Mouse (Mus musculus) fibroblast of lung, adult 2 months (primary cell): ENCODE measurements at regions not wholly inside any gene's neighbourhood (a gene's known extent, or its start where the extent isn't known, plus 50 kb on each side); places are given as distances from the start of the nearest gene placed in this dataset.
"Not testable (repeated sequence)": the region's sequence is repeated elsewhere in the genome, so short reads cannot be mapped to it uniquely, and the experiment has no call there.

Experiments
- DNase-seq: peaks from one replicate; pipeline ENCODE4 v3.0.0-alpha.2; 2011; ENCODE audit warnings: low read depth

GRCm38 (mm10) chr16:76519911-76520642 is 146.4 kb upstream of the Nrip1 start:
- DNase-seq: no peak

- peak; percentile 72 for DNase-seq
Measured at GRCm38 (mm10) chr16:76510861-76511260, 137.2 kb upstream of the Nrip1 start.

GRCm38 (mm10) chr16:76509109-76509650 is 135.6 kb upstream of the Nrip1 start:
- no peak for DNase-seq

- DNase-seq: peak; percentile 27
Measured at GRCm38 (mm10) chr16:76507191-76507746, 133.6 kb upstream of the Nrip1 start.

GRCm38 (mm10) chr16:76506240-76506639 is 132.6 kb upstream of the Nrip1 start:
- DNase-seq: no peak

GRCm38 (mm10) chr16:76499686-76500400 is 126.2 kb upstream of the Nrip1 start:
- DNase-seq: no peak

GRCm38 (mm10) chr16:76498233-76498632 is 124.6 kb upstream of the Nrip1 start:
- no peak for DNase-seq

- DNase-seq: no peak
Measured at GRCm38 (mm10) chr16:76497041-76497808, 123.6 kb upstream of the Nrip1 start.

- no peak for DNase-seq
Measured at GRCm38 (mm10) chr16:76483419-76483818, 109.8 kb upstream of the Nrip1 start.

- no peak for DNase-seq
Measured at GRCm38 (mm10) chr16:76481966-76482365, 108.3 kb upstream of the Nrip1 start.

- DNase-seq: no peak
Measured at GRCm38 (mm10) chr16:76477474-76477873, 103.8 kb upstream of the Nrip1 start.

GRCm38 (mm10) chr16:76474481-76474880 is 100.9 kb upstream of the Nrip1 start:
- no peak for DNase-seq

GRCm38 (mm10) chr16:76472386-76472785 is 98.8 kb upstream of the Nrip1 start:
- DNase-seq: no peak

- peak; percentile 15 for DNase-seq
Measured at GRCm38 (mm10) chr16:76471081-76471480, 97.5 kb upstream of the Nrip1 start.

GRCm38 (mm10) chr16:76459521-76459920 is 85.9 kb upstream of the Nrip1 start:
- DNase-seq: no peak

- not testable (repeated sequence) for DNase-seq
Measured at GRCm38 (mm10) chr16:76456300-76456599, 82.6 kb upstream of the Nrip1 start.

GRCm38 (mm10) chr16:76455499-76456299 is 82.1 kb upstream of the Nrip1 start:
- no peak for DNase-seq

- no peak for DNase-seq
Measured at GRCm38 (mm10) chr16:76454741-76455465, 81.3 kb upstream of the Nrip1 start.

- peak; percentile 39 for DNase-seq
Measured at GRCm38 (mm10) chr16:76453457-76454200, 80.0 kb upstream of the Nrip1 start.

GRCm38 (mm10) chr16:76448773-76449172 is 75.1 kb upstream of the Nrip1 start:
- DNase-seq: no peak
